Mouse (Mus musculus) liver, adult (tissue): ENCODE data around the gene Gm21093.
"Not testable (repeated sequence)": the region's sequence is repeated elsewhere in the genome, so short reads cannot be mapped to it uniquely, and the experiment has no call there.

Source experiments
- GATA4 ChIP-seq: IDR thresholded peaks from 2 replicates; pipeline ENCODE4 v1.6.1; 2014; ENCODE audit warnings: mild to moderate bottlenecking, low read length; ENCODE audit not compliant: insufficient replicate concordance

The Gm21093 gene

DNA sequence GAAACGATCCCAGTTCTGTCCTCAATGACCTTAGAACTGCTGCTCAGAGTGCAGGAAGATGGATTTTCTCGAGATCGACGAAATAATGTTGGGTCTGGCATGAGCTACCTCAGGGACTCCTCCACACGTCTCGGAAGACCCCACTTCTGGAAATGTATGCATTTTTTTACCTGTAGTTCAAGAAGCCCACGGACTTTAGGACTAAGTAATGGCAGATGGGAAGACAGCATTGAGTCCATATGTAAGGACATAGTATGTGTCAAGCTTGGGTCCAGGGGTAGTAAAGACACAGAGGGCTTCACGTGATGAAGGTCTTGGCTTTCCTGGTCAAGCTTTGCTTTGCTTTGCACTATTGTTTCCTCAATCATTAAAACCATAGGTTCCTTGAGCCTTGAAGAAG is at the start of gene Gm21093:
Gene Gm21093 (minus strand): TSS at position 101 of the 400 bp plus-strand sequence.
- TF ChIP-seq GATA4 = not testable (repeated sequence)
